Mouse (Mus musculus) testis, adult 2 months (tissue): ENCODE data around the gene Slc4a2. TPM values are rescaled to one million over a fixed set of nuclear protein-coding genes. Genes with fewer than 3 reads are reported as not detected.
A peak's percentile ranks its signal among the peaks of the same experiment; 100 is the strongest.

Experiments
- H3K27ac ChIP-seq: fragments of 200-500 bp; 2 replicates; pipeline ENCODE4 v1.5.1; 2012; ENCODE audit warnings: low read depth, low read length; ENCODE audit not compliant: control insufficient read depth, insufficient read depth
- H3K27me3 ChIP-seq: fragments of 200-500 bp; 2 replicates; pipeline ENCODE4 v1.6.1; 2012; ENCODE audit warnings: mild to moderate bottlenecking, low read length, moderate library complexity; ENCODE audit not compliant: control insufficient read depth, insufficient read depth
- H3K36me3 ChIP-seq: fragments of 200-500 bp; 2 replicates; pipeline ENCODE4 v1.6.1; 2012; ENCODE audit warnings: mild to moderate bottlenecking, low read length; ENCODE audit not compliant: control insufficient read depth, insufficient read depth
- H3K4me1 ChIP-seq: fragments of 200-500 bp; 2 replicates; pipeline ENCODE4 v1.6.1; 2012; ENCODE audit warnings: low read length; ENCODE audit not compliant: control insufficient read depth, insufficient read depth
- H3K4me3 ChIP-seq: fragments of 200-500 bp; 2 replicates; pipeline ENCODE4 v1.5.1; 2012; ENCODE audit warnings: low read depth, mild to moderate bottlenecking, low read length, moderate library complexity, mixed read lengths; ENCODE audit not compliant: control insufficient read depth
- CTCF ChIP-seq: fragments of 200-500 bp; IDR thresholded peaks from 2 replicates; pipeline ENCODE4 v1.5.1; 2012; ENCODE audit warnings: low read depth, mild to moderate bottlenecking, inconsistent platforms, low read length, moderate library complexity; ENCODE audit not compliant: control insufficient read depth, insufficient read depth, insufficient replicate concordance
- POLR2A ChIP-seq: fragments of 200-500 bp; IDR thresholded peaks from 2 replicates; pipeline ENCODE4 v1.6.1; 2012; ENCODE audit warnings: low read depth, mild to moderate bottlenecking, inconsistent platforms, low read length, moderate library complexity; ENCODE audit not compliant: control insufficient read depth
- polyA plus RNA-seq: library from polyadenylated mRNA; depleted of rRNA; stranded (reverse); fragments of >200 nt; gene quantifications from 2 replicates; pipeline ENCODE4 v1.2.3, GENCODE M21; 2012

Slc4a2 gene
- polyA plus RNA-seq, 1 experiment, result 46.9 TPM

- TF ChIP-seq CTCF (no peak), POLR2A (peak; percentile 91)
- peak within 1 kb of the TSS; percentile 84 for H3K27ac ChIP-seq
- no peaks in the 10 kb centered on the region for H3K27me3 ChIP-seq
- peaks cover 27% of the 10 kb centered on the region for H3K4me1 ChIP-seq
- H3K4me3 ChIP-seq, result peak within 1 kb of the TSS; percentile 96
- H3K36me3 ChIP-seq, result peaks cover 2% of the 10 kb centered on the region; the same call in 1 of the 2 replicates
Observed at GRCm38 (mm10) chr5:24444746-24445427, 21.2 kb downstream of the Slc4a2 start, which contains the start of gene Fastk. Fastk (minus strand) TSS chr5:24445287.

- peak overlapping the region; percentile 81 for H3K27ac ChIP-seq
- H3K4me3 ChIP-seq, result peak overlapping the region; percentile 96
- TF ChIP-seq CTCF (no peak), POLR2A (no peak)
- peaks cover 27% of the 10 kb centered on the region for H3K4me1 ChIP-seq
- H3K36me3 ChIP-seq, result no peaks in the 10 kb centered on the region
- H3K27me3 ChIP-seq, result no peaks in the 10 kb centered on the region
Observed at GRCm38 (mm10) chr5:24445428-24446080, 21.9 kb downstream of the Slc4a2 start.

DNA sequence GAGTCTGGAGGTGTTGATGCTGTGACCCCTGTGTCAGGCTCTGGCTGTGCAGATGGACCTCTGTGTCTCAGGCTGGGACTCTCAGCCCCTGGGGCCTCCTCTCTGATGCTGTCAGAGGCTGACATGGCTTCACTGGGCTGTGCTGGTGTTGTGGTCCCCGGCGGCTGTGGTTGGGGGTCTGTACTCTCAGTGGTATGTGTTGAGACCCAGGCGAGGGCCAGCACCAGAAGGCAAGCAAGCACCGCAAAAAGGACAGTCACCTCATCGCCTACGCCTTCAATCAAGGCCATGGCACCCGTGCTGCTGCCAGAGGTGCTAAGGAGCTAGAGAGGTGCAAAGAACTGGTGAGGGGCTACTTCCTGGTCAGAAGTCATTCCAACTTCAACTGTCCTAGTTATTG is 23.0 kb downstream of the Slc4a2 start:
- Histone ChIP-seq H3K27ac (no peak overlapping the region), H3K4me1 (peaks cover 27% of the 10 kb centered on the region), H3K27me3 (no peaks in the 10 kb centered on the region), H3K36me3 (no peaks in the 10 kb centered on the region), H3K4me3 (no peak overlapping the region)
- TF ChIP-seq POLR2A, result no peak
- TF ChIP-seq CTCF, result no peak

GRCm38 (mm10) chr5:24447624-24448298 is 24.1 kb downstream of the Slc4a2 start, which contains the start of gene Tmub1:
Tmub1 (minus strand) TSS chr5:24447854.
- Histone ChIP-seq H3K27me3 (no peaks in the 10 kb centered on the region), H3K4me1 (peaks cover 28% of the 10 kb centered on the region), H3K36me3 (no peaks in the 10 kb centered on the region), H3K27ac (0 out of 2 replicates have a peak within 1 kb of the TSS, but pooled peaks have one; percentile 10), H3K4me3 (peak within 1 kb of the TSS; percentile 75)
- no peak for TF ChIP-seq CTCF
- no peak for TF ChIP-seq POLR2A

DNA sequence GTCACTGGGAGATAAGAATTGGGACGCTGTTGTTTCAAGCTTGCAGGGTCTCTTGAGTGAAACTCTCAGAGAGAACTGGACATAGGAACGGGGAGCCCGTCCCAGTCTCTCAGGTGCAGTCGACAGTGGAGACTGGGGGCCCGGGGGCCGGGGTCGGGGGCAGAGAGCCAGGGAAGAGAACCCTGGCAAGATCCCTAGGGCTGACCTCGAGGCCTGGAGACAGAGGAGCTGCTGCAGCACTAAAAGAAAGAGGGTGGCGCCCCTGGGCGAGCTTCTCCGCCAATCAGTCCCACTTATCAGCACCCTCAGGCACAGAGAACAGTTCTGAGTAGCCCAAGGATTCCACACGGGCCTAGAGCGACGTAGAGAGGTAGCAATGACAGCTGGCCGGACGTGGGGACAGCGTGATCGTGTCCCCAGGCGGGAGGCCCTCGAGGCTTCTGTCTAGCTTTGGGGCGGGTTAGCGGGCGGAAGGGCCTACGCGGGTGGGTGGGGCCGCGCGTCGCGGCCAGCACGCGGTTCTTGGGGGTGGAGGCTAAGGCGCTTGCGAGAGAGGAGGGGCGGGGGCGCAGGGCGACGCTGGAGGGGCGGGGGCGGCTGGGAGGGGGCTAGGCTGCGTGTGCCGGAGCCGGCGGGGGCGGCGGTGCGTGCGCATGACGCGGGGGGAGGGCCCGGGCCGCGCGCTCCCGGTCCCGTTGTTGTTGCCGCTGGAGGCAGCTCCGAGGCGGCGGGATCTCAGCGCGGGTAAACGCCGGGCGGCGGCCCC is 27.8 kb downstream of the Slc4a2 start:
- TF ChIP-seq CTCF, result no peak
- TF ChIP-seq POLR2A, result peak; percentile 52
- peaks cover 19% of the 10 kb centered on the region for H3K4me1 ChIP-seq
- no peaks in the 10 kb centered on the region for H3K27me3 ChIP-seq
- H3K36me3 ChIP-seq, result no peaks in the 10 kb centered on the region
- peak overlapping the region; percentile 86 for H3K27ac ChIP-seq
- H3K4me3 ChIP-seq, result peak overlapping the region; percentile 89

DNA sequence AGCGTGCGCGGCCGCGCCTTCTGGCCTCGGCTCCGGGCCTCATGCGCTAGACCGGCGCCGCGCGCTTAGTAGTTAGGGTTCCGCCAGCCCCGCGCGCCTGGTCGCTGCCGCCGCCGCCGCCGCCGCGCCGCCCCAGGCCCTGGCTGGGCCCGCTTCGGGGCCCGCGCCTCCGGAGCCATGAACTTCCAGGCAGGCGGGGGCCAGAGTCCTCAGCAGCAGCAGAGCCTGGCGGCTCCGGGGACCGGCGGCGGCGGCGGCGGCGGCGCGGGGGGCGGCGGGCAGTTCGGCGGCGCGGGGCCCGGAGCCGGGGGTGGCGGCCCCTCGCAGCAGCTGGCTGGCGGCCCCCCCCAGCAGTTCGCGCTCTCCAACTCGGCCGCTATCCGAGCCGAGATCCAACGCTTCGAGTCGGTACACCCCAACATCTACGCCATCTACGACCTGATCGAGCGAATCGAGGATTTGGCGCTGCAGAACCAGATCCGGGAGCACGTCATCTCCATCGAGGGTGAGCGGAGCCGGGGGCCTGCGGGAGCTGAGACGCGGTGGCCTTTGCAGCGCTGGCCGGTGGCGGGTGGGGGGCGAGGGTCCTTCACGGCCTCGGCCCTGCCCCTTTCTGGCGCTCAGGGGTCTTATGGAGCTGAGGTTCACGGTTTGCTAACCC is 28.5 kb downstream of the Slc4a2 start, which contains the start of gene Agap3:
Gene Agap3 (plus strand): TSS at position 148 of the 661 bp plus-strand sequence.
- H3K4me1 ChIP-seq, result peaks cover 18% of the 10 kb centered on the region

More for the DNA sequence above, 28.5 kb downstream of the Slc4a2 start, which contains the start of gene Agap3:
- Histone ChIP-seq H3K27me3 (no peaks in the 10 kb centered on the region), H3K27ac (peak within 1 kb of the TSS; percentile 86), H3K4me3 (peak within 1 kb of the TSS; percentile 89), H3K36me3 (no peaks in the 10 kb centered on the region)
- TF ChIP-seq CTCF (no peak), POLR2A (no peak)
